Mouse (Mus musculus) spleen, embryonic (tissue): Measurements from ENCODE around the gene Castor1.

Experiments
- CTCF ChIA-PET: fragments of 350-600 bp; sonication (Branson Sonifier 250); formaldehyde crosslinking; loops from one replicate; lab custom pipeline; 2022; lab: Charles Lee

Gene Castor1

DNA sequence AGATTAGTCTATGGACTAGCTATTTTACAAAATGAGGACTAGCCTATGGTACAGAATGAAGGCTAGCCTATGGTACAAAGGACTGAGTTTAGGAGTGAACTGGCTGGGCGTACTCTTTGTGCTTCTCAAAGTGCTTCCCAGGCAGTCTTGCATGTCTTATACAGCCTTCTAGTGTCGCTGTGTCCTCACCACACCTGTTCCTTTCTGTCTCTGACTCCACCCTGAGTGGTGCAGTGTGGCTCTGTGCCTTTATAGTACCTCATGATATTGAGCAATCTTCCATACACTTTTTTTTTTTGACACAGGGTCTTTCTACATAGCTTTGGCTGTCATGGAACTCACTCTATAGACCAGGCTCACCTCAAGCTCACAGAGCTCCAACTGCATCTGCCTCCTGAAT is 13.4 kb downstream of the Castor1 start:
- CTCF ChIA-PET: no interaction called here

DNA sequence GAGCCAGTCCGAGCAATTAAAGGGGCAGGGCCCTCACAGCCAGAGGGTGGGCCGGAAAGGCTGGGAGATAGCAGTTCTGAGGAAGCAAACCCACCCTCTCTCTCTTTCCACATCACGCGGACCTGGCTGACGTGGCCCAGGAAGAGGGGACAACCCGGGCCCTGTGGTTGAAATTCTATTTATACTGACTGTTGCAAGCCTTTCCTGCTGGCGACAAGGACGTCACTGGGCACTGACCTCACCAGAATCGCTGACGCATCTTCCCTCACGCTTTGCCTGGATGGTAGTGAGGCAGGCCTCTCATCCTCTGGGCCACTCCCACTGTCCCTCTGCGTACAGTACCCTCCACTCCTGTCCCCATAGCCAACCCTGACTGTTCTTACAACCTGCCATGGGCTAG is 14.6 kb downstream of the Castor1 start:
- CTCF ChIA-PET: no interaction called here

- CTCF ChIA-PET: interaction anchor here (0.7 kb wide), 1 partner anchor 177 kb away, joined by 4 read pairs; no protein-coding TSS in a partner anchor
These were observed 17.1 kb downstream of the Castor1 start for GRCm38 (mm10) chr11:4235052-4235655.

DNA sequence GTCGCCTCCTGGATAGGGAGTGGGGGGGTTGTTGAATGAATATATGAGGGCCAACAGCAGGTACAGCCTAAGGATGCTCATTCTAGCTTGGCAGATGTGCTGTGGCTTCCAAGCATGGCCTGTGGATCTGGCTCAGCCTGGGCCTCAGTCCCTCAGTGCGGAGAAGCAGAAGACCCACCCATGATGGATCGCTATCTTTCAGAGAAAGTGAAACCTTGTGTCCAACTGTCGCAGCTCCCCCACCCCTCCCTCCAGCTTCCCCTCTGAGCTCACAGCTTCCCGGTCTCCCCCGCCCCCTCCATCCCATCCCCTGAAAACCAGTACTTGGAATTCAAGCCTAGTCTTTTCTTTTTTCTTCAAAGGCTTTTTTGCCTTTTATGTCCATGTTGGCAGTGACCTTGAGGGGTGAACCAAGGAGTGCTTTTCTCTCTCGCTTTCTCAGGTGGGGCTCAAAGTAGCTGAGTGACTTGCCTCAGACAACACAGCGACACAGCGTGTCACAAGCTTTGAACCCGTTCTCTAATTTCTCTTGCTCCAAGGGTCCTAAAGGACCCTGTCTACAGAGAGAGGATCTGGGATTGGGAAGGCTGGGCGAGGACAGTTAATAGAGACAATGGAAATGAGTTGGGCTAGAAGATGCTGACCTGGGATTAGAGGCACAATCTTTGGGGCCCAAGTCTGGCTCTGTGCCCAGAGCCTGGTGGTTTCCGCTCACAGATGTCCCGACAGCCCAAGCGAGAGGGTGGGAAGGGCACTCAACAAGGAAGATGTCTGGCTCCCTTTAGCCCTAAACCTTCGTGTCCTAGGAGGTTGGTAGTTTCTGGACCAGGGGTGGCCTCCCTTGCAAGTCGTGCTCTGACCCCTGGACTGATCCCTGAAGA is 17.9 kb downstream of the Castor1 start, which contains the start of gene Osm:
Gene Osm (plus strand): TSS at position 756 of the 881 bp plus-strand sequence.
- CTCF ChIA-PET: no interaction called here

GRCm38 (mm10) chr11:4236546-4237067 is 18.6 kb downstream of the Castor1 start:
- CTCF ChIA-PET: no interaction called here

DNA sequence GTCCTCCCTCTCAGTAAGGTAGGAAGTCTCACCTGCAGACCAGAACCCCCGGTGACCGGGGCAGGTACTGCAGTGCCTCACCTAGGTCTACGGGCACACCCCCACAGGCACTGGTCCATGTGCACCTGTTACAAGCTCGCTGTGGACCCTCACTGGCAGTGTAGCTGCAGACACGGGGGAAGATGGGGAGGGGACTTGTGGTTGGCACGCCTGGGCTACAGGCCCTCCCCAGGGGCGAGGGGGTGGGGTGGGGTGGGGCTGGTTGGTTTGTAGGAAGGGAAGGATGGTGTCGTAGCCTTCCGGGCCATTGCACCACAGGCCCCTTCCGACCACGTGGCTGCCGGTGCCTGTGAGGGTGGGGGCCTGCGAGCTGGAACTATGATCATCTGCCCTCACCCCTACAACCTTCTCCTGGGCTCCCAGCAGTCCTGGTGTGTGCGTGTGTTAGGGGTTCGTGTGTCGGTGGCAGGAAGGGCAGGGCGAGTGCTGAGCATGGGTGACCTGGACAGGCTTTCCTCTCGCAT is 19.4 kb downstream of the Castor1 start:
- CTCF ChIA-PET: no interaction called here

DNA sequence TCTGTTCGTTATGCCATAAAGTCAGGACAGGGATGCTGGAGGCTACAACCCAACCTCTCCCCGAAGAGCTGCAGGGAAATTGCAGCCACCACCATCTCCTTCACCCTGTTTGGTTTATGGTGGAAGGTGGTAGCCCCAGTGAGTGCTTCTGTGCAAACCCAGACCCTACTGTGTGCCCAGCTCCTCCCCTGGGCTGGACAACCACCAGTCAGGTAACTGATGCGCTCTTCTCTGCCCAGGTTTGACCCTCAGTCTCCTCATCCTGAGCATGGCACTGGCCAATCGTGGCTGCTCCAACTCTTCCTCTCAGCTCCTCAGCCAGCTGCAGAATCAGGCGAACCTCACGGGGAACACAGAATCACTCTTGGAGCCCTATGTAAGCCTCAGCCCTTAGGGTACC is 20.1 kb downstream of the Castor1 start:
- CTCF ChIA-PET: no interaction called here

- CTCF ChIA-PET: interaction anchor here (1.0 kb wide), 1 partner anchor 20 kb away, joined by 3 read pairs; no protein-coding TSS in a partner anchor
These were observed 21.7 kb downstream of the Castor1 start for GRCm38 (mm10) chr11:4239691-4240090.

DNA sequence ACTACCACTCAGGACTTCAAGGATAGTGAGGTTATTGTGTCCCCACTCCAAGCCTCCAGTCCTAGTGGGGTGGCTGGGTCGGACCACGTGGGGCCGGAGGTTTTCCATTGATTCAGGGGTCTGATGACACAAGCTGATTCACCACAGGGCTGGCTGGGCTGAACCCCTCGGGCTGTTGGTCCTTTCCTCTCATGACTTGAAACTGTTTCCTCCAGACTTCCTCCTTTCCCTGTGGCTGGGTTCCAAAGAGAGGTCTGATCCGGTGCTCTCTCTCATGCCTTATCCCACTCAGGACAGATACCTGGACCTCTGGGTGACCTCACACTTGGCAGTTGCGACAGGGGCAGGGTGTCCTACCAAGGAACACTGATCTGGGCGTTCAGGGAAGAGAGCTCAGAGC is 22.1 kb downstream of the Castor1 start:
- CTCF ChIA-PET: interaction anchor here (1.0 kb wide), 1 partner anchor 21 kb away, joined by 3 read pairs; no protein-coding TSS in a partner anchor

GRCm38 (mm10) chr11:4241180-4241579 is 23.2 kb downstream of the Castor1 start:
- CTCF ChIA-PET: no interaction called here

DNA sequence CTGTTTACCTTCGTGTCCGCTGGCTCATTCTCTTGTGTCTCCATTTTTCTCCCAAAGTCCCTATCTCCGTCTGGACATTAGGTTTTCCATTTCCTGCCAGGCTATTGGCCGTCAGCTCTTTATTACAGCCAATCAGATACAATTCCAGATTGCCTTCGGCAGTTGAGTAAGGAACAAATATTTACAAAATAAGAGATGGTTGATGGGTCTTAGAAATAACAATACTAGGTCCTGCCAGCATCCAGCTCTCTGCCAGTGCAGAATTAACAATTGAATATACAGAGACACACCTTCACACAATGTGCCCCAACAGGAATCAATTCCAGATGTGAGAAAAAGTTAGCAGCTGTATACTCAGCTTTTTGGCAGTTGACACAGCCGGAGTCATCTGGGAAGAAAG is 28.1 kb downstream of the Castor1 start:
- CTCF ChIA-PET: interaction anchor here (0.7 kb wide), 1 partner anchor 25 kb away, joined by 5 read pairs; no protein-coding TSS in a partner anchor

DNA sequence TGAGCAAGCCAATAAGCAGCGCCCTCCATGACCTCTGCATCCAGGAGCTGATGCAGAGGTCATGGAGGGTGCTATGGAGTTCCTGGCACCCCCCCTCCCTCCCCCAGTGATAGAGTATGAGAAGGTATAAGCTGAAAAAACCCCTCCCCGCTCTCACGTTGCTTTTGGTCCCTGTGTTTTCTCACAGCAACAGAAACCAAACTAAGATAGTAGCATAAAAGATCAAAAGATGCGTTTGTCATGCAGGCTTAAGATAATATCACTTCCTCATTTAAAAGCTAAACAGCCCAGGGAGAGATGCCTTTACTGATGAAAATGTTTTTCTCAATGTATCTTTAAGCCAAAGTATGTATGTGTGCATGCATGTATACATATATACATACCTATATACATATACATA is 28.6 kb downstream of the Castor1 start:
- CTCF ChIA-PET: interaction anchor here (0.5 to 1.0 kb wide), 3 partner anchors 11 to 27 kb away, joined by 3 to 5 read pairs (median 3); partner anchors contain the start of gene Lif

- CTCF ChIA-PET: interaction anchor here (0.5 to 1.0 kb wide), 3 partner anchors 10 to 28 kb away, joined by 3 read pairs; partner anchors contain the start of gene Lif
These were observed 29.4 kb downstream of the Castor1 start for GRCm38 (mm10) chr11:4247201-4247959.

- CTCF ChIA-PET: no interaction called here
These were observed 31.1 kb downstream of the Castor1 start for GRCm38 (mm10) chr11:4249151-4249550.

DNA sequence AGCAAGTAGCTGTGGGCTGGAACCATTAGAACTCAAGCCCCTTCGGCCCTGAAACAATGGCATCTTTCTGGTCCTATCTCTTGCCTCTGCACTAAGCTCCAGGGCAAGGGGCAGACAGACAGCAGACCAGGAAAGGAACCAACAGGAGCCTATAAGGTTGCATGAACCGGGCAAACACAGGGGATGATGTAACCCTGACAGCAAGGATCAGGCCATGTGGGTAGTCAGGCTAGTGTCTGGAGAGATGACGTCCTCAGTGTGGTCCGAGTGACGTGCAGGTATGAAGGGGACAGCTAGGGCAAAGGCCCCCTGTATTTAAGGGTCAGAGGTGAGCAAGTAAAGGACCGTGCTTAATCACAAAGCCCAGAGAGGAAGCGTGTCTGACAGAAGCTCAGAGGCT is 32.3 kb downstream of the Castor1 start:
- CTCF ChIA-PET: no interaction called here

DNA sequence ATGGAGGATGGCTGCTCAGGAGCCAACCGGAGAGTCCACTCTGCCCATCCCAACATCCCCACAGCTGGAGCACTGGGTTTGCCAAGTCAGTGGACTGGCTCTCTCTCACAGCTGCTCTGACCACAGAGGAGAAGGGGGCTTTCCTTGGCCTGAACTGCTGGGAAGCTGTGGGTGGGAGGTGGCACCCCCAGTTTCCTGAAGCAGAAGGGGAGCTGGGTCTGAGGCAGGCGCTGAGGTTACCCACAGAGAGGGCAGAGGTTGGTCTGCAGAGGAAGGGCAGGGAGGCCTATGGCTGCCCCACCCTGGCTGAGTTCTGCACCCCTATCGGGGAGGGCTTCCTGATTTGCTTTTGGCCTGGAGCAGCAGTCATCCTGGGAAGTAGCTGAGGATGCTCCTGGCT is 33.4 kb downstream of the Castor1 start:
- CTCF ChIA-PET: interaction anchor here (0.7 to 0.9 kb wide), 2 partner anchors 32 to 55 kb away, joined by 3 to 4 read pairs; no protein-coding TSS in a partner anchor

DNA sequence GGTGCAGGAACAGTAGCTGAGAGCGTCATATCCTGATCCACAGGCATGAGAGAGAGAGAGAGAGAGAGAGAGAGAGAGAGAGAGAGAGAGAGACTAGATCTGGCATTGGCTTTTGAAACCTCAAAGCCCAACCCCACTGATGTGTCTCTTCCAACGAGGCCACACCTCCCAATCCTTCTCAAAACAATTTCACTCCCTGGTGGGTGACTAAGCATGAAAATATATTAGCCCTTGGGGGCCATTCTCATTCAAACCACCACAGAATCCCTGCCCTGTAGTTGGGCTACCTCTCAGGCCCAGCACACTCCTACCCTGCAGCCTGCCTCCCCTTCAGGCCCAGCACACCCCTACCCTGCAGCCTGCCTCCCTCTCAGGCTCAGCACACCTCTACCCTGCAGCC is 34.9 kb downstream of the Castor1 start:
- CTCF ChIA-PET: interaction anchor here (1.0 kb wide), 1 partner anchor 119 kb away, joined by 3 read pairs; no protein-coding TSS in a partner anchor

DNA sequence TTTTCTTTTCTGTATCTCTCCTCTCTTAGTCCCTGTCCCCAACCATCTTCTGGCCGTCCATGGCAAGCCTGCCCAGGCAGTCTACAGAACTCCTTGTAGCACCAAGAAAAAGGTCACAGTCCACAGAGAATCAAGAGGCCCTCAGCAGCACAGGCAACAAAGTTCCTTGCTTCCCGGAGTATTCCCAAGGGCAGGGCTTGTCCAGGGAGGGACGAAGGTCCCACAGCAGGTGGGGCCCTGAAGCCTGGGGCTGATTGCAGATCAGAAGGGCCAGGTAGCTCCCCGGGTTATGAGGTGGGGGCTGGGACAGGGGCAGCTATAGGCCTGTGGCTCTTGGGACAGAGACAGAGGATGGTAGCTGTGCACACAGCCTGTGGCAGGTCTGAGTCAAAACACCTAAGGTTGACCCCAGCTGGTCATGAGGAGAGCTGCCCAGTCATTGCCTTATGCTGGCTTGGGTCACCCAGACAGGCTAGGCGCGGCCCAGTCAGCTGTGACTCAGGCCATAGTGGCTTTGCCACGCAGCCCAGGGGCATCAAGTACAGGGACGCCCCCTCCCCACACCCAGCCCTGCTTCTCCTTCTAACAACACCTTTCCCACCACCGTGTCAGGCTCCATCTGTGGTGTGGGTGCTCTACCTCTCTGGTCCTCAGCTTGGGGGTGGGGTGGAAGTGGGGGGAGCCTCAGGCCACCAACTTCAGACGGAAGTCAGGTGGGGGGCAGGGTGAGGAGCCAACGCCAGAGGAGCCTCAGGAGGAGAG is 39.0 kb downstream of the Castor1 start, which contains the start of gene Lif:
Gene Lif (plus strand): TSS at position 712 of the 762 bp plus-strand sequence.
- CTCF ChIA-PET: interaction anchor here (1.1 kb wide), 1 partner anchor 10 kb away, joined by 3 read pairs; no protein-coding TSS in a partner anchor

DNA sequence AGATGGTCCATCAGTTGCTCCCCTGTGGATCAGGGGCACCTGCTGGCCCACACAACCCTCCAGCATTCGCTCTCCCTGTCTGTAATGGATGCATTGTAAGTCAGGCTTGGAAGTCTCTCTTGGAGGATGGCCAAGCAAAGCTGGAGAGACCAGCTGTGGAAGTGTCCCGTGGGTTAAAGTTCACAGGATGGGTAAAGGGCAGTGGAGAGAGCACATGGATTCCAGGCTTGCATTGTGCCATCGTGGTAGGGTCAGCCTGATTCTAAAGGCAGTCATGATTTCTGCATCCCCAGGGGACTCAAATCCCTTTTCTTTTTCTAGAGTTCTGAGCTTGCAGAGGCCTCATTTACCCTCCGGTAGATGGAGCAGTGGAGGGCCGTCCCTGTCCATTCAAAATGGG is 39.7 kb downstream of the Castor1 start:
- CTCF ChIA-PET: interaction anchor here (1.1 to 1.7 kb wide), 3 partner anchors 11 to 193 kb away, joined by 3 to 15 read pairs (median 3); no protein-coding TSS in a partner anchor

GRCm38 (mm10) chr11:4258657-4259082 is 40.6 kb downstream of the Castor1 start:
- CTCF ChIA-PET: interaction anchor here (0.6 to 1.9 kb wide), 6 partner anchors 11 to 192 kb away, joined by 3 to 15 read pairs (median 10); no protein-coding TSS in a partner anchor
